Mouse (Mus musculus) hindbrain, embryonic 11.5 days (tissue): ENCODE measurements around the gene Ces1e. TPM values are rescaled to one million over a fixed set of nuclear protein-coding genes. Genes with fewer than 3 reads are reported as not detected.
"Not testable (repeated sequence)": the region's sequence is repeated elsewhere in the genome, so short reads cannot be mapped to it uniquely, and the experiment has no call there.

Experiments used
- ATAC-seq: fragments of 200-750 bp; cut with Nextera tagmentation; 2 replicates; pipeline ENCODE4 v1.8.0; 2017; ENCODE audit warnings: mild to moderate bottlenecking, moderate TSS enrichment, moderate library complexity; ENCODE audit not compliant: low FRiP score
- DNase-seq: peaks from one replicate; pipeline ENCODE4 v3.0.0-alpha.2; 2015; ENCODE audit warnings: low spot score
- H3K27ac ChIP-seq: fragments of 300-500 bp; sonication (generic); 2 replicates; pipeline ENCODE4 v1.5.1; 2014; ENCODE audit warnings: mild to moderate bottlenecking, low read depth, low read length
- H3K27me3 ChIP-seq: fragments of 300-500 bp; sonication (generic); 2 replicates; pipeline ENCODE4 v1.6.1; 2014; ENCODE audit warnings: mild to moderate bottlenecking, low read length, moderate library complexity, mixed read lengths; ENCODE audit not compliant: control insufficient read depth, insufficient read depth
- H3K36me3 ChIP-seq: fragments of 300-500 bp; sonication (generic); 2 replicates; pipeline ENCODE4 v1.6.1; 2014; ENCODE audit warnings: mild to moderate bottlenecking, low read length, moderate library complexity, mixed read lengths; ENCODE audit not compliant: control insufficient read depth, insufficient read depth
- H3K4me1 ChIP-seq: fragments of 300-500 bp; sonication (generic); replicated peaks from 2 replicates; pipeline ENCODE4 v1.6.1; 2014; ENCODE audit warnings: low read length, mixed read lengths; ENCODE audit not compliant: control insufficient read depth, insufficient read depth
- H3K4me2 ChIP-seq: fragments of 300-500 bp; sonication (generic); replicated peaks from 2 replicates; pipeline ENCODE4 v1.6.1; 2014; ENCODE audit warnings: mild to moderate bottlenecking, low read depth, low read length
- H3K4me3 ChIP-seq: fragments of 300-500 bp; sonication (generic); 2 replicates; pipeline ENCODE4 v1.5.1; 2014; ENCODE audit warnings: low read depth, low read length
- H3K9ac ChIP-seq: fragments of 300-500 bp; sonication (generic); 2 replicates; pipeline ENCODE4 v1.6.1; 2014; ENCODE audit warnings: low read depth, low read length
- H3K9me3 ChIP-seq: fragments of 300-500 bp; sonication (generic); 2 replicates; pipeline ENCODE4 v1.6.1; 2016; ENCODE audit warnings: low read length; ENCODE audit not compliant: control insufficient read depth
- WGBS: fragments of 180-500 bp; shearing (Covaris S2); extraction: QIAGEN DNeasy Blood & Tissue Kit; methylation state at CpG from one replicate; pipeline ENCODE4 v1.1.7; 2014; 5-methylcytosine and 5-hydroxymethylcytosine counted together
- polyA plus RNA-seq: library from polyadenylated mRNA; unstranded; fragments of >200 nt; fragmentation: Nextera tagmentation; extraction: Ambion mirVana; gene quantifications from 2 replicates; pipeline ENCODE4 v1.2.1, GENCODE M21; 2014

Gene Ces1e
- polyA plus RNA-seq, 1 experiment from 2014 or later: not detected

GRCm38 (mm10) chr8:93235681-93236080, 6.3 kb upstream of the Ces1e start:
- H3K4me3 ChIP-seq: no peak overlapping the region
- H3K4me1 ChIP-seq: no peaks in the 10 kb centered on the region
- no peaks in the 10 kb centered on the region for H3K27me3 ChIP-seq
- no peak for ATAC-seq
- WGBS: 100% methylated on average over 1 of the region's 1 CpGs
- no peak for DNase-seq
- H3K9ac ChIP-seq: no peak overlapping the region
- no peak overlapping the region for H3K4me2 ChIP-seq
- H3K9me3 ChIP-seq: no peaks in the 10 kb centered on the region
- no peak overlapping the region for H3K27ac ChIP-seq
- H3K36me3 ChIP-seq: no peaks in the 10 kb centered on the region

GRCm38 (mm10) chr8:93234706-93235105, 5.3 kb upstream of the Ces1e start:
- Histone ChIP-seq H3K9ac (no peak overlapping the region), H3K4me3 (no peak overlapping the region), H3K27ac (no peak overlapping the region), H3K9me3 (no peaks in the 10 kb centered on the region), H3K27me3 (no peaks in the 10 kb centered on the region), H3K4me2 (no peak overlapping the region), H3K4me1 (no peaks in the 10 kb centered on the region), H3K36me3 (no peaks in the 10 kb centered on the region)
- WGBS: 91% methylated on average over 1 of the region's 1 CpGs
- DNase-seq (no peak), ATAC-seq (no peak)

- Histone ChIP-seq H3K4me1 (no peaks in the 10 kb centered on the region), H3K4me3 (no peak overlapping the region), H3K27me3 (no peaks in the 10 kb centered on the region), H3K4me2 (no peak overlapping the region), H3K36me3 (no peaks in the 10 kb centered on the region), H3K9me3 (no peaks in the 10 kb centered on the region), H3K9ac (no peak overlapping the region), H3K27ac (no peak overlapping the region)
- ATAC-seq: no peak
- no peak for DNase-seq
- WGBS: 88% methylated on average over 6 of the region's 6 CpGs
Measured at GRCm38 (mm10) chr8:93234068-93234467, 4.6 kb upstream of the Ces1e start.

GRCm38 (mm10) chr8:93228673-93229370, 597 bp downstream of the Ces1e start:
- Histone ChIP-seq H3K9ac (no peak overlapping the region), H3K9me3 (no peaks in the 10 kb centered on the region), H3K4me3 (no peak overlapping the region), H3K4me2 (no peak overlapping the region), H3K4me1 (no peaks in the 10 kb centered on the region), H3K36me3 (no peaks in the 10 kb centered on the region), H3K27ac (no peak overlapping the region), H3K27me3 (no peaks in the 10 kb centered on the region)
- 72% methylated on average over 11 of the region's 11 CpGs for WGBS
- DNase-seq (no peak), ATAC-seq (no peak)

- DNase-seq, H3K4me3 ChIP-seq: not testable (repeated sequence)
- WGBS: 97% methylated on average over 1 of the region's 1 CpGs
Measured at GRCm38 (mm10) chr8:93226471-93226870, 2.9 kb downstream of the Ces1e start.

GRCm38 (mm10) chr8:93221896-93222295, 7.5 kb downstream of the Ces1e start:
- H3K9ac ChIP-seq: no peak overlapping the region
- DNase-seq (no peak), ATAC-seq (no peak)
- H3K4me2 ChIP-seq: no peak overlapping the region
- no peak overlapping the region for H3K27ac ChIP-seq
- H3K27me3 ChIP-seq: no peaks in the 10 kb centered on the region
- no peak overlapping the region for H3K4me3 ChIP-seq
- H3K9me3 ChIP-seq: no peaks in the 10 kb centered on the region
- no peaks in the 10 kb centered on the region for H3K36me3 ChIP-seq
- H3K4me1 ChIP-seq: no peaks in the 10 kb centered on the region
- 78% methylated on average over 3 of the region's 3 CpGs for WGBS

More at GRCm38 (mm10) chr8:93226471-93226870, 2.9 kb downstream of the Ces1e start:
- H3K4me2 ChIP-seq, H3K9ac ChIP-seq, H3K9me3 ChIP-seq, ATAC-seq, H3K4me1 ChIP-seq, H3K27ac ChIP-seq, H3K36me3 ChIP-seq, H3K27me3 ChIP-seq: not testable (repeated sequence)

GRCm38 (mm10) chr8:93217867-93218266, 11.6 kb downstream of the Ces1e start:
- Histone ChIP-seq H3K36me3 (no peaks in the 10 kb centered on the region), H3K9ac (no peak overlapping the region), H3K27ac (no peak overlapping the region), H3K4me2 (no peak overlapping the region), H3K4me3 (no peak overlapping the region), H3K27me3 (no peaks in the 10 kb centered on the region), H3K4me1 (no peaks in the 10 kb centered on the region), H3K9me3 (no peaks in the 10 kb centered on the region)
- DNase-seq (no peak), ATAC-seq (no peak)
- WGBS: 89% methylated on average over 4 of the region's 4 CpGs

GRCm38 (mm10) chr8:93217375-93217774, 12.0 kb downstream of the Ces1e start:
- Histone ChIP-seq H3K9ac (no peak overlapping the region), H3K4me1 (no peaks in the 10 kb centered on the region), H3K27ac (no peak overlapping the region), H3K4me3 (no peak overlapping the region), H3K27me3 (no peaks in the 10 kb centered on the region), H3K36me3 (no peaks in the 10 kb centered on the region), H3K4me2 (no peak overlapping the region), H3K9me3 (no peaks in the 10 kb centered on the region)
- ATAC-seq (no peak), DNase-seq (no peak)
- WGBS: 82% methylated on average over 1 of the region's 1 CpGs

GRCm38 (mm10) chr8:93211091-93211490, 18.3 kb downstream of the Ces1e start:
- Histone ChIP-seq H3K36me3 (no peaks in the 10 kb centered on the region), H3K27ac (no peak overlapping the region), H3K4me3 (no peak overlapping the region), H3K9me3 (no peaks in the 10 kb centered on the region), H3K27me3 (no peaks in the 10 kb centered on the region), H3K4me2 (no peak overlapping the region), H3K9ac (no peak overlapping the region), H3K4me1 (no peaks in the 10 kb centered on the region)
- ATAC-seq (no peak), DNase-seq (no peak)
